Comparison of ENCODE assay signal across 25 mouse cellular contexts in genomic region chr7:144857826-144858342, GRCm38 (mm10). TPM values are rescaled to one million over a fixed set of nuclear protein-coding genes. Genes with fewer than 3 reads are reported as not detected.
"Had no signal": no experiment of that assay in that cellular context is flagged by ENCODE, and none has a peak within 500 bp of the region (broad histone marks: within the 10 kb centered on the region; RNA-seq: fewer than 3 reads in every experiment).

No protein-coding gene starts in this region.

- H3K4me2 ChIP-seq: lung, embryonic 15.5 days; midbrain, embryonic 11.5 days; midbrain, embryonic 13.5 days; midbrain, embryonic 15.5 days; neural tube, embryonic 13.5 days; neural tube, embryonic 15.5 days had no signal

- H3K9me3 ChIP-seq: lung, embryonic 15.5 days; megakaryocyte, embryonic 14.5 days; midbrain, embryonic 13.5 days; midbrain, embryonic 15.5 days; neural tube, embryonic 13.5 days; neural tube, embryonic 15.5 days had no signal

- H3K27ac ChIP-seq: lung, embryonic 15.5 days; macrophage; midbrain, embryonic 13.5 days; midbrain, embryonic 15.5 days; neural tube, embryonic 13.5 days; neural tube, embryonic 15.5 days had no signal

- H3K4me3 ChIP-seq: lung, embryonic 15.5 days; megakaryocyte, embryonic 14.5 days; midbrain, embryonic 13.5 days; midbrain, embryonic 15.5 days; myocyte; neural tube, embryonic 13.5 days; neural tube, embryonic 15.5 days had no signal

- H3K9ac ChIP-seq: lung, embryonic 15.5 days; midbrain, embryonic 13.5 days; midbrain, embryonic 15.5 days; neural tube, embryonic 13.5 days; neural tube, embryonic 15.5 days had no signal

- DNase-seq: lung, adult 2 months; lung, postnatal 14 days; lung, postnatal 36 days; retina, postnatal 1 day; right cerebral cortex, adult 18-20 months; right cerebral cortex, postnatal 25 days; right cerebral cortex, postnatal 4 days; spleen, adult 18-20 months; thymus, adult 18-20 months; thymus, postnatal 14 days; thymus, postnatal 36 days had no signal

- ATAC-seq: lung, postnatal 0 days; midbrain, embryonic 13.5 days; midbrain, embryonic 15.5 days had no signal

- H3K36me3 ChIP-seq: lung, embryonic 15.5 days; midbrain, embryonic 13.5 days; midbrain, embryonic 15.5 days; neural tube, embryonic 13.5 days; neural tube, embryonic 15.5 days had no signal

RNA-seq across cellular contexts. Expression of gene Fgf4, which starts 10.7 kb away (rescaled TPM):
- total RNA-seq: megakaryocyte progenitor cell, adult 5-6 weeks had no signal
- polyA plus RNA-seq: lung, adult 2 months; lung, embryonic 15.5 days; lung, postnatal 0 days; macrophage; midbrain, embryonic 11.5 days; midbrain, embryonic 13.5 days; midbrain, embryonic 15.5 days; myocyte; neural tube, embryonic 13.5 days; neural tube, embryonic 15.5 days; small intestine, adult 2 months; stomach, embryonic 14.5 days had no signal

RNA-seq across cellular contexts. Expression of gene Fgf3, which starts 20.0 kb away (rescaled TPM):
- polyA plus RNA-seq: lung, adult 2 months; lung, embryonic 15.5 days; lung, postnatal 0 days; macrophage; myocyte; stomach, embryonic 14.5 days; stomach, embryonic 16.5 days had no signal

RNA-seq across cellular contexts. Expression of gene Fgf15, which starts 38.4 kb away (rescaled TPM):
- total RNA-seq: megakaryocyte progenitor cell, adult 5-6 weeks had no signal
- polyA plus RNA-seq: lung, adult 2 months; lung, embryonic 15.5 days; lung, postnatal 0 days; macrophage; myocyte; stomach, embryonic 14.5 days; stomach, embryonic 16.5 days had no signal
